Mouse (Mus musculus) neural tube, embryonic 11.5 days (tissue): Measurements from ENCODE around the gene 2210017I01Rik. TPM values are rescaled to one million over a fixed set of nuclear protein-coding genes. Genes with fewer than 3 reads are reported as not detected.

Experiments used
- ATAC-seq: fragments of 200-750 bp; cut with Nextera tagmentation; 2 replicates; pipeline ENCODE4 v1.8.0; 2017; ENCODE audit warnings: moderate number of reproducible peaks, mild to moderate bottlenecking, moderate TSS enrichment, moderate library complexity; ENCODE audit not compliant: insufficient read depth, low FRiP score, low TSS enrichment
- DNase-seq: peaks from one replicate; pipeline ENCODE4 v3.0.0-alpha.2; 2015; ENCODE audit warnings: low spot score
- H3K27ac ChIP-seq: fragments of 300-500 bp; sonication (generic); 2 replicates; pipeline ENCODE4 v1.5.1; 2014; ENCODE audit warnings: low read depth, mild to moderate bottlenecking, low read length
- H3K27me3 ChIP-seq: fragments of 300-500 bp; sonication (generic); 2 replicates; pipeline ENCODE4 v1.6.1; 2014; ENCODE audit warnings: mild to moderate bottlenecking, low read length, mixed read lengths; ENCODE audit not compliant: control insufficient read depth, insufficient read depth
- H3K36me3 ChIP-seq: fragments of 300-500 bp; sonication (generic); 2 replicates; pipeline ENCODE4 v1.6.1; 2014; ENCODE audit warnings: mild to moderate bottlenecking, low read length, moderate library complexity, mixed read lengths; ENCODE audit not compliant: control insufficient read depth, insufficient read depth
- H3K4me1 ChIP-seq: fragments of 300-500 bp; sonication (generic); 2 replicates; pipeline ENCODE4 v1.6.1; 2014; ENCODE audit warnings: low read length, mixed read lengths; ENCODE audit not compliant: control insufficient read depth, insufficient read depth
- H3K4me2 ChIP-seq: fragments of 300-500 bp; sonication (generic); 2 replicates; pipeline ENCODE4 v1.6.1; 2014; ENCODE audit warnings: low read depth, mild to moderate bottlenecking, moderate library complexity
- H3K4me3 ChIP-seq: fragments of 300-500 bp; sonication (generic); 2 replicates; pipeline ENCODE4 v1.5.1; 2014; ENCODE audit warnings: low read depth, low read length
- H3K9ac ChIP-seq: fragments of 300-500 bp; sonication (generic); 2 replicates; pipeline ENCODE4 v1.6.1; 2014; ENCODE audit warnings: mild to moderate bottlenecking, low read length
- H3K9me3 ChIP-seq: fragments of 300-500 bp; sonication (generic); 2 replicates; pipeline ENCODE4 v1.6.1; 2016; ENCODE audit warnings: low read length; ENCODE audit not compliant: control insufficient read depth
- WGBS: fragments of 180-500 bp; shearing (Covaris S2); extraction: QIAGEN DNeasy Blood & Tissue Kit; methylation state at CpG from one replicate; pipeline ENCODE4 v1.1.7; 2014; 5-methylcytosine and 5-hydroxymethylcytosine counted together
- polyA plus RNA-seq: library from polyadenylated mRNA; unstranded; fragments of >200 nt; fragmentation: Nextera tagmentation; extraction: Ambion mirVana; gene quantifications from 2 replicates; pipeline ENCODE4 v1.2.1, GENCODE M21; 2014

2210017I01Rik gene
- polyA plus RNA-seq, 1 experiment from 2014 or later, result not detected

- H3K27ac ChIP-seq, result no peak within 1 kb of the TSS
- WGBS, result 87% methylated on average over 1 of the region's 1 CpGs
- no peak for ATAC-seq
- H3K36me3 ChIP-seq, result no peaks in the 10 kb centered on the region
- no peak within 1 kb of the TSS for H3K4me2 ChIP-seq
- no peak for DNase-seq
- H3K4me1 ChIP-seq, result no peaks in the 10 kb centered on the region
- H3K4me3 ChIP-seq, result no peak within 1 kb of the TSS
- H3K9ac ChIP-seq, result no peak within 1 kb of the TSS
- no peaks in the 10 kb centered on the region for H3K27me3 ChIP-seq
- H3K9me3 ChIP-seq, result no peaks in the 10 kb centered on the region
Observed at GRCm38 (mm10) chr3:92573449-92574041, 33.7 kb downstream of the 2210017I01Rik start, which contains the start of gene Ivl. Gene Ivl, minus strand, starts transcription at chr3:92573735.

DNA sequence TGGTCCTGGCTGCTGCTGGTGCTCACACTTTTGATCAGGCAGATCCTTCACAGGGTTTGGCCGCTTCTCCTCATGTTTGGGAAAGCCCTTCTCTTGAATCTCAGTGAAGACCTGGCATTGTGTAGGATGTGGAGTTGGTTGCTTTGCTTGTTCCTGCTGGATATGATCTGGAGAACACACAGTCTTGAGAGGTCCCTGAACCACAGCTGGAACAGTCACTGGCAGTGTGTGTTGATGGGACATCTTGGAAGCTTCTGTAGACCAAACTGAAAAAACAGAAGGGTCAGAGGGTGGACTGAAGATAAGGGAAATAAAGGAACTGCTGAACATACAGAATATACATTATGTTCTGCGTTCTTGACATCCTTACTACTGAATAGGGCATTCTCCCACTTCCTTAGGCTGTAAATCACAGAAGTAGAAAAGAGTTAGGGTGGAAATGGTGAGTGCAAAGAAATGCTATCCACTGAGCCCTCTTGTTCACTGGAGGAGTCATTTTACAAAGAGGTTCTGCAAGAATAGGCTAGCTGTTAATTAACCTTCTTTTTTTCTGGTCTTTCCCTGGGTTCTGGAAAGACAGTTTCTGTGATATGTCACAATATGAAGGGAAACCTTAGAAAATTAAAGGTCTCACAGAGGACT lies 34.7 kb downstream of the 2210017I01Rik start:
- DNase-seq, result no peak
- no peak overlapping the region for H3K4me3 ChIP-seq
- ATAC-seq, result no peak

DNA sequence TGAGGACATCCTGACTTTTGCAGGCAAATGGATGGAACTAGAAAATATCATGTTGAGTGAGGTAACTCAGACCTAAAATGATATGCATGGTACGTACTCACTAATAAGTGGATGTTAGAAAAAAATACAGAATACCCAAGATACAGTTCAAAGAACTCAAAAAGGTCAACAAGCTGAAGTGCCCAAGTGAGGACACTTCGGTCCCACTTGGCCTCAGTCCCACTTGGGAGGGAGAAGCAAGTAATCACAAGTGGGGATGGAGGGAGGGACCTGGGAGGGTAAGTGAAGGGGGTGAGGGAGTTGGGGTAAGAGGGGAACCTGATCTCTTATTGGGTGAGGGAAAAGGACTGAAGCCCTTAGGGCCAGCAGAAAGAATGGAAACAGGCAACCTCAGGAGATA lies 38.5 kb downstream of the 2210017I01Rik start:
- Histone ChIP-seq H3K4me3 (no peak overlapping the region), H3K9ac (no peak overlapping the region), H3K36me3 (no peaks in the 10 kb centered on the region), H3K27me3 (no peaks in the 10 kb centered on the region), H3K4me1 (no peaks in the 10 kb centered on the region), H3K4me2 (no peak overlapping the region), H3K9me3 (no peaks in the 10 kb centered on the region), H3K27ac (no peak overlapping the region)
- DNase-seq (no peak), ATAC-seq (no peak)
- 92% methylated on average over 2 of the region's 2 CpGs for WGBS

More for the DNA sequence above, 34.7 kb downstream of the 2210017I01Rik start:
- Histone ChIP-seq H3K9ac (no peak overlapping the region), H3K9me3 (no peaks in the 10 kb centered on the region), H3K4me1 (no peaks in the 10 kb centered on the region), H3K4me2 (no peak overlapping the region), H3K27me3 (no peaks in the 10 kb centered on the region), H3K36me3 (no peaks in the 10 kb centered on the region), H3K27ac (no peak overlapping the region)
- 44% methylated on average over 2 of the region's 2 CpGs for WGBS

- Histone ChIP-seq H3K4me3 (no peak overlapping the region), H3K4me1 (no peaks in the 10 kb centered on the region), H3K4me2 (no peak overlapping the region), H3K27ac (no peak overlapping the region), H3K27me3 (no peaks in the 10 kb centered on the region), H3K9me3 (no peaks in the 10 kb centered on the region), H3K9ac (no peak overlapping the region), H3K36me3 (no peaks in the 10 kb centered on the region)
- ATAC-seq (no peak), DNase-seq (no peak)
Observed at GRCm38 (mm10) chr3:92565418-92565817, 41.9 kb downstream of the 2210017I01Rik start.

Other genes starting within 250 kb of the 2210017I01Rik start
- not detected in 2 replicates for gene Sprr2f, start 242.3 kb downstream of the 2210017I01Rik start, polyA plus RNA-seq
- gene Sprr2h, start 221.8 kb downstream of the 2210017I01Rik start, polyA plus RNA-seq, result not detected in 2 replicates
- not detected in 2 replicates for gene Sprr2i, start 199.5 kb downstream of the 2210017I01Rik start, polyA plus RNA-seq
- not detected in 2 replicates for gene Sprr2j-ps, start 189.4 kb downstream of the 2210017I01Rik start, polyA plus RNA-seq
- gene Gm9774, start 178.1 kb downstream of the 2210017I01Rik start, polyA plus RNA-seq, result 4.9 and 8.9 TPM in 2 replicates
- gene Sprr2k, start 174.9 kb downstream of the 2210017I01Rik start, polyA plus RNA-seq, result not detected in 2 replicates
- not detected in 2 replicates for gene Sprr1b, start 168.7 kb downstream of the 2210017I01Rik start, polyA plus RNA-seq
- gene Sprr3, start 148.8 kb downstream of the 2210017I01Rik start, polyA plus RNA-seq, result not detected in 2 replicates
- gene Sprr1a, start 121.6 kb downstream of the 2210017I01Rik start, polyA plus RNA-seq, result not detected in 2 replicates
- not detected in 2 replicates for gene Sprr4, start 107.0 kb downstream of the 2210017I01Rik start, polyA plus RNA-seq
- not detected in 2 replicates for gene 2310046K23Rik, start 73.0 kb downstream of the 2210017I01Rik start, polyA plus RNA-seq
- gene Ivl, start 33.8 kb downstream of the 2210017I01Rik start, polyA plus RNA-seq, result not detected in 2 replicates
- gene Smcp, start 18.5 kb downstream of the 2210017I01Rik start, polyA plus RNA-seq, result not detected in 2 replicates
- gene Lce6a, start 14.2 kb upstream of the 2210017I01Rik start, polyA plus RNA-seq, result not detected in 2 replicates
- not detected in 2 replicates for gene Lce1a1, start 40.8 kb upstream of the 2210017I01Rik start, polyA plus RNA-seq
- not detected in 2 replicates for gene Lce1b, start 49.4 kb upstream of the 2210017I01Rik start, polyA plus RNA-seq
- gene Lce1a2, start 62.8 kb upstream of the 2210017I01Rik start, polyA plus RNA-seq, result not detected in 2 replicates
- not detected in 2 replicates for gene Lce1c, start 71.8 kb upstream of the 2210017I01Rik start, polyA plus RNA-seq
- not detected in 2 replicates for gene Lce1d, start 79.7 kb upstream of the 2210017I01Rik start, polyA plus RNA-seq
- gene Lce1e, start 101.6 kb upstream of the 2210017I01Rik start, polyA plus RNA-seq, result not detected in 2 replicates
- not detected in 2 replicates for gene Lce1f, start 112.9 kb upstream of the 2210017I01Rik start, polyA plus RNA-seq
- not detected in 2 replicates for gene Gm38119, start 131.6 kb upstream of the 2210017I01Rik start, polyA plus RNA-seq
- not detected in 2 replicates for gene Lce1g, start 144.8 kb upstream of the 2210017I01Rik start, polyA plus RNA-seq
- gene Lce1h, start 157.6 kb upstream of the 2210017I01Rik start, polyA plus RNA-seq, result not detected in 2 replicates
- gene Lce1i, start 171.4 kb upstream of the 2210017I01Rik start, polyA plus RNA-seq, result not detected in 2 replicates
- not detected in 2 replicates for gene Lce1j, start 183.0 kb upstream of the 2210017I01Rik start, polyA plus RNA-seq
- not detected in 2 replicates for gene Lce1k, start 200.4 kb upstream of the 2210017I01Rik start, polyA plus RNA-seq
- gene Kprp, start 219.8 kb upstream of the 2210017I01Rik start, polyA plus RNA-seq, result not detected in 2 replicates
- not detected in 2 replicates for gene Lce1l, start 243.8 kb upstream of the 2210017I01Rik start, polyA plus RNA-seq